Mouse (Mus musculus): ENCODE data around the gene Iqgap2. TPM values are rescaled to one million over a fixed set of nuclear protein-coding genes. Genes with fewer than 3 reads are reported as not detected.

The Iqgap2 gene
- polyA plus RNA-seq (2014; fragmentation: Nextera tagmentation; extraction: Ambion mirVana), result 2.6 and 4.8 TPM in 2 replicates

- WGBS, result under 1% methylated on average over 47 of the region's 48 CpGs
- peak within 1 kb of the TSS; percentile 65 for H3K4me3 ChIP-seq (replicated peaks; ENCODE audit: low read depth, low read length)
- DNase-seq (no peak), ATAC-seq (ENCODE audit: low FRiP score, low TSS enrichment) (peak; percentile 74)
- H3K9ac ChIP-seq (replicated peaks; ENCODE audit: low read length), result peak within 1 kb of the TSS; percentile 66
- no peaks in the 10 kb centered on the region for H3K9me3 ChIP-seq (ENCODE audit: control insufficient read depth, low read length)
- H3K4me2 ChIP-seq (ENCODE audit: low read length), result peak within 1 kb of the TSS; percentile 95
- H3K27me3 ChIP-seq (ENCODE audit: control insufficient read depth, insufficient read depth, low read length), result no peaks in the 10 kb centered on the region
- H3K36me3 ChIP-seq (ENCODE audit: control insufficient read depth, insufficient read depth, low read length), result no peaks in the 10 kb centered on the region
- H3K4me1 ChIP-seq (ENCODE audit: control insufficient read depth, insufficient read depth, low read length), result peaks cover 17% of the 10 kb centered on the region
- peak within 1 kb of the TSS; percentile 26; the same call in 1 of the 2 replicates for H3K27ac ChIP-seq (replicated peaks; ENCODE audit: low read depth, low read length)
Measured at GRCm38 (mm10) chr13:95891491-95891925, at the start of gene Iqgap2. TSS of gene Iqgap2 (minus strand) at chr13:95891922.

- no peaks in the 10 kb centered on the region for H3K27me3 ChIP-seq (ENCODE audit: control insufficient read depth, insufficient read depth, low read length)
- H3K36me3 ChIP-seq (ENCODE audit: control insufficient read depth, insufficient read depth, low read length), result no peaks in the 10 kb centered on the region
- H3K4me3 ChIP-seq (replicated peaks; ENCODE audit: low read depth, low read length), result no peak overlapping the region
- H3K9ac ChIP-seq (replicated peaks; ENCODE audit: low read length), result no peak overlapping the region
- DNase-seq (peak; percentile 20), ATAC-seq (ENCODE audit: low FRiP score, low TSS enrichment) (no peak)
- H3K4me2 ChIP-seq (ENCODE audit: low read length), result no peak overlapping the region
- no peaks in the 10 kb centered on the region for H3K4me1 ChIP-seq (ENCODE audit: control insufficient read depth, insufficient read depth, low read length)
- H3K9me3 ChIP-seq (ENCODE audit: control insufficient read depth, low read length), result no peaks in the 10 kb centered on the region
- 0 out of 2 replicates have a peak overlapping the region, but pooled peaks have one; percentile 20 for H3K27ac ChIP-seq (replicated peaks; ENCODE audit: low read depth, low read length)
- WGBS, result 62% methylated on average over 5 of the region's 5 CpGs
Measured at GRCm38 (mm10) chr13:95940811-95941210, 49.1 kb upstream of the Iqgap2 start.

- WGBS, result 71% methylated on average over 2 of the region's 2 CpGs
- DNase-seq (no peak), ATAC-seq (ENCODE audit: low FRiP score, low TSS enrichment) (no peak)
- no peak overlapping the region for H3K4me2 ChIP-seq (ENCODE audit: low read length)
- H3K4me1 ChIP-seq (ENCODE audit: control insufficient read depth, insufficient read depth, low read length), result no peaks in the 10 kb centered on the region
- no peak overlapping the region for H3K27ac ChIP-seq (replicated peaks; ENCODE audit: low read depth, low read length)
- no peaks in the 10 kb centered on the region for H3K9me3 ChIP-seq (ENCODE audit: control insufficient read depth, low read length)
- H3K9ac ChIP-seq (replicated peaks; ENCODE audit: low read length), result no peak overlapping the region
- H3K36me3 ChIP-seq (ENCODE audit: control insufficient read depth, insufficient read depth, low read length), result no peaks in the 10 kb centered on the region
- no peaks in the 10 kb centered on the region for H3K27me3 ChIP-seq (ENCODE audit: control insufficient read depth, insufficient read depth, low read length)
- no peak overlapping the region for H3K4me3 ChIP-seq (replicated peaks; ENCODE audit: low read depth, low read length)
Measured at GRCm38 (mm10) chr13:95924201-95924621, 32.5 kb upstream of the Iqgap2 start.

- H3K36me3 ChIP-seq (ENCODE audit: control insufficient read depth, insufficient read depth, low read length), result no peaks in the 10 kb centered on the region
- WGBS, result 93% methylated on average over 4 of the region's 4 CpGs
Measured at GRCm38 (mm10) chr13:95922626-95923025, 30.9 kb upstream of the Iqgap2 start.

GRCm38 (mm10) chr13:95918624-95919284, 27.0 kb upstream of the Iqgap2 start:
- Histone ChIP-seq H3K27ac (replicated peaks; ENCODE audit: low read depth, low read length) (no peak overlapping the region), H3K4me2 (ENCODE audit: low read length) (no peak overlapping the region), H3K4me3 (replicated peaks; ENCODE audit: low read depth, low read length) (no peak overlapping the region), H3K9ac (replicated peaks; ENCODE audit: low read length) (no peak overlapping the region), H3K27me3 (ENCODE audit: control insufficient read depth, insufficient read depth, low read length) (no peaks in the 10 kb centered on the region), H3K4me1 (ENCODE audit: control insufficient read depth, insufficient read depth, low read length) (no peaks in the 10 kb centered on the region), H3K36me3 (ENCODE audit: control insufficient read depth, insufficient read depth, low read length) (no peaks in the 10 kb centered on the region), H3K9me3 (ENCODE audit: control insufficient read depth, low read length) (no peaks in the 10 kb centered on the region)
- WGBS, result 93% methylated on average over 9 of the region's 9 CpGs
- DNase-seq (no peak), ATAC-seq (ENCODE audit: low FRiP score, low TSS enrichment) (no peak)

More at GRCm38 (mm10) chr13:95922626-95923025, 30.9 kb upstream of the Iqgap2 start:
- Histone ChIP-seq H3K4me3 (replicated peaks; ENCODE audit: low read depth, low read length) (no peak overlapping the region), H3K27ac (replicated peaks; ENCODE audit: low read depth, low read length) (no peak overlapping the region), H3K9me3 (ENCODE audit: control insufficient read depth, low read length) (no peaks in the 10 kb centered on the region), H3K9ac (replicated peaks; ENCODE audit: low read length) (no peak overlapping the region), H3K4me1 (ENCODE audit: control insufficient read depth, insufficient read depth, low read length) (no peaks in the 10 kb centered on the region), H3K4me2 (ENCODE audit: low read length) (no peak overlapping the region), H3K27me3 (ENCODE audit: control insufficient read depth, insufficient read depth, low read length) (no peaks in the 10 kb centered on the region)
- DNase-seq (no peak), ATAC-seq (ENCODE audit: low FRiP score, low TSS enrichment) (no peak)

- no peaks in the 10 kb centered on the region for H3K36me3 ChIP-seq (ENCODE audit: control insufficient read depth, insufficient read depth, low read length)
- WGBS, result 83% methylated on average over 2 of the region's 2 CpGs
- H3K4me3 ChIP-seq (replicated peaks; ENCODE audit: low read depth, low read length), result no peak overlapping the region
- no peaks in the 10 kb centered on the region for H3K27me3 ChIP-seq (ENCODE audit: control insufficient read depth, insufficient read depth, low read length)
- no peak overlapping the region for H3K27ac ChIP-seq (replicated peaks; ENCODE audit: low read depth, low read length)
- ATAC-seq (ENCODE audit: low FRiP score, low TSS enrichment) (no peak), DNase-seq (no peak)
- H3K4me1 ChIP-seq (ENCODE audit: control insufficient read depth, insufficient read depth, low read length), result no peaks in the 10 kb centered on the region
- no peak overlapping the region for H3K4me2 ChIP-seq (ENCODE audit: low read length)
- no peaks in the 10 kb centered on the region for H3K9me3 ChIP-seq (ENCODE audit: control insufficient read depth, low read length)
- H3K9ac ChIP-seq (replicated peaks; ENCODE audit: low read length), result no peak overlapping the region
Measured at GRCm38 (mm10) chr13:95913046-95913406, 21.3 kb upstream of the Iqgap2 start.

- no peak overlapping the region for H3K4me2 ChIP-seq (ENCODE audit: low read length)
- ATAC-seq (ENCODE audit: low FRiP score, low TSS enrichment), result no peak
- H3K9me3 ChIP-seq (ENCODE audit: control insufficient read depth, low read length), result no peaks in the 10 kb centered on the region
- no peaks in the 10 kb centered on the region for H3K4me1 ChIP-seq (ENCODE audit: control insufficient read depth, insufficient read depth, low read length)
- no peaks in the 10 kb centered on the region for H3K27me3 ChIP-seq (ENCODE audit: control insufficient read depth, insufficient read depth, low read length)
- H3K4me3 ChIP-seq (replicated peaks; ENCODE audit: low read depth, low read length), result no peak overlapping the region
- DNase-seq, result peak; percentile 28
- 88% methylated on average over 11 of the region's 11 CpGs for WGBS
- H3K9ac ChIP-seq (replicated peaks; ENCODE audit: low read length), result no peak overlapping the region
- H3K27ac ChIP-seq (replicated peaks; ENCODE audit: low read depth, low read length), result no peak overlapping the region
- H3K36me3 ChIP-seq (ENCODE audit: control insufficient read depth, insufficient read depth, low read length), result no peaks in the 10 kb centered on the region
Measured at GRCm38 (mm10) chr13:95912157-95913045, 20.7 kb upstream of the Iqgap2 start.

- Histone ChIP-seq H3K4me2 (ENCODE audit: low read length) (no peak overlapping the region), H3K9me3 (ENCODE audit: control insufficient read depth, low read length) (no peaks in the 10 kb centered on the region), H3K36me3 (ENCODE audit: control insufficient read depth, insufficient read depth, low read length) (no peaks in the 10 kb centered on the region), H3K9ac (replicated peaks; ENCODE audit: low read length) (no peak overlapping the region), H3K4me1 (ENCODE audit: control insufficient read depth, insufficient read depth, low read length) (no peaks in the 10 kb centered on the region), H3K4me3 (replicated peaks; ENCODE audit: low read depth, low read length) (no peak overlapping the region), H3K27ac (replicated peaks; ENCODE audit: low read depth, low read length) (no peak overlapping the region), H3K27me3 (ENCODE audit: control insufficient read depth, insufficient read depth, low read length) (no peaks in the 10 kb centered on the region)
- DNase-seq (no peak), ATAC-seq (ENCODE audit: low FRiP score, low TSS enrichment) (no peak)
- WGBS, result 82% methylated on average over 9 of the region's 9 CpGs
Measured at GRCm38 (mm10) chr13:95910270-95910669, 18.5 kb upstream of the Iqgap2 start.
